Mouse (Mus musculus) embryonic facial prominence, embryonic 11.5 days (tissue): ENCODE measurements at regions not wholly inside any gene's neighbourhood (a gene's known extent, or its start where the extent isn't known, plus 50 kb on each side); places are given as distances from the start of the nearest gene placed in this dataset.

Source experiments
- ATAC-seq: fragments of 200-750 bp; cut with Nextera tagmentation; replicated peaks from 2 replicates; pipeline ENCODE4 v1.8.0; 2017; ENCODE audit warnings: low read depth; ENCODE audit not compliant: insufficient number of reproducible peaks, low FRiP score, low TSS enrichment
- DNase-seq: peaks from one replicate; pipeline ENCODE4 v3.0.0-alpha.2; 2015; ENCODE audit warnings: low spot score
- H3K27ac ChIP-seq: fragments of 300-500 bp; sonication (generic); replicated peaks from 2 replicates; pipeline ENCODE4 v1.5.1; 2014; ENCODE audit warnings: mild to moderate bottlenecking, low read depth, low read length, control low read depth
- H3K27me3 ChIP-seq: fragments of 300-500 bp; sonication (generic); 2 replicates; pipeline ENCODE4 v1.6.1; 2014; ENCODE audit warnings: mild to moderate bottlenecking, low read length, moderate library complexity, mixed read lengths; ENCODE audit not compliant: control insufficient read depth, insufficient read depth
- H3K36me3 ChIP-seq: fragments of 300-500 bp; sonication (generic); replicated peaks from 2 replicates; pipeline ENCODE4 v1.6.1; 2014; ENCODE audit warnings: low read depth, mild to moderate bottlenecking, low read length, moderate library complexity, mixed read lengths; ENCODE audit not compliant: control insufficient read depth, insufficient read depth
- H3K4me1 ChIP-seq: fragments of 300-500 bp; sonication (generic); 2 replicates; pipeline ENCODE4 v1.6.1; 2014; ENCODE audit warnings: low read length, mixed read lengths; ENCODE audit not compliant: control insufficient read depth, insufficient read depth
- H3K4me2 ChIP-seq: fragments of 300-500 bp; sonication (generic); 2 replicates; pipeline ENCODE4 v1.6.1; 2014; ENCODE audit warnings: low read depth, mild to moderate bottlenecking, control low read depth, low read length, moderate library complexity
- H3K4me3 ChIP-seq: fragments of 300-500 bp; sonication (generic); 2 replicates; pipeline ENCODE4 v1.5.1; 2014; ENCODE audit warnings: low read depth, low read length, control low read depth
- H3K9ac ChIP-seq: fragments of 300-500 bp; sonication (generic); replicated peaks from 2 replicates; pipeline ENCODE4 v1.6.1; 2014; ENCODE audit warnings: mild to moderate bottlenecking, control low read depth, low read length
- H3K9me3 ChIP-seq: fragments of 300-500 bp; sonication (generic); replicated peaks from 2 replicates; pipeline ENCODE4 v1.6.1; 2016; ENCODE audit warnings: mild to moderate bottlenecking, low read length, inconsistent platforms, mixed read lengths; ENCODE audit not compliant: control insufficient read depth
- WGBS: fragments of 180-500 bp; shearing (Covaris S2); extraction: QIAGEN DNeasy Blood & Tissue Kit; methylation state at CpG from one replicate; pipeline ENCODE4 v1.1.7; 2014; 5-methylcytosine and 5-hydroxymethylcytosine counted together

DNA sequence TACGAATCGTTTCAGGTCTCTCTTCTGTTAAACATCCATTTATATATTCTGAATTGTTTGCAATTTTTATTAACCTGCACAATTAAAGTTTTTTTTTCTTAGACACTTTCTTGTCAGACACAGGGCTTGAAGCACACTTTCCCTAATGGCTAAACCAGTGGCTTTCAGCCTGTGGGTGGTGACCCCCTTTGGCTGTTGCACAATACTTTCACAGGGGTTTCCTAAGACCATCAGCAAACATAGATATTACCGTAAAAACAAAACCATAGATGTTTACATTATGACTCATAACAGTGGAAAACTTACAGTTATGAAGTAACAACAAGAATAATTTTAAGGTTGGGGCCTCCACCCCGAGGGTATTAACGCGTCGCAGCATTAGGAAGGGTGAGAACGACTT lies 378.6 kb downstream of the Pmp22 start:
- Histone ChIP-seq H3K27ac (no peak overlapping the region), H3K27me3 (no peaks in the 10 kb centered on the region), H3K36me3 (no peaks in the 10 kb centered on the region), H3K4me1 (no peaks in the 10 kb centered on the region), H3K9ac (no peak overlapping the region), H3K9me3 (no peaks in the 10 kb centered on the region), H3K4me3 (no peak overlapping the region), H3K4me2 (no peak overlapping the region)
- 94% methylated on average over 8 of the region's 8 CpGs for whole genome bisulfite sequencing
- ATAC-seq (no peak), DNase-seq (no peak)

DNA sequence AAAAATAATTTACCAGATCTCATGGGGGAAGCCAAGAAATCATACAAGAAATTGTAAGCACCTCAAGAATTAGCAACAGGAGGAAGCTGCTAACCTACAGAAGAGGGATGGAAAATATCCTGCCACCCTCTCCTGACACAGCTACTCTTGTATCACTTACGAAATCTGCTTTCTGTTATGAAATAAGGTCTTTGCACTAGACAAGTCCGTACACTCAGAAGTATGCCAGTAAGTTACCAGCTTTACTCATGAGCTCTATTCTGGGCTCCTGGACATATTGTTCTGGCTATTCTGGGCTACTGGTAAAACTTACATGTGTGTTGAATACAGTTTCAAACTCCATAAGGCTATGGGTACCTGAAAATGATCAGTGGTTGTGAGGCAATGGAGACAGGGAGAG lies 379.9 kb downstream of the Pmp22 start:
- no peak for ATAC-seq
- no peak for DNase-seq

DNA sequence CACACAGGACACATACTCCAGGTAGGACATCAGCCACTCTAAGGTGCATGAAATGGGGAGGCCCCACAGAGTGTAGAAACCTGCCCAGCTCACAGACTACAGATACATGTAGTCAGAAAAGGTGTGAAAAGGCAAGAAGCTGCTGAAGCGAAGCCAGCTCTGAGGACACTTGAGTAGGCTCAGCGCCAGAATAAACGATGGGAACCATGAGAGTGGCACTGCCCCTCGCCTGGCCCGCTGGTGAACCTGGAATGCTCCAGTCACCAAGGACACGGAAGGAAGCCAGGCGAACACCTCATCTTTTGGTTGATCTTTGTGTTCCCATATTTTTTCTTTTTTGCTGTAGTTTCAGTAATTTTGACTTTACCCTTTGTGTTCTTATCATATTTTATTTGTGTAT lies 381.8 kb downstream of the Pmp22 start:
- 95% methylated on average over 7 of the region's 7 CpGs for WGBS
- Histone ChIP-seq H3K4me3 (no peak overlapping the region), H3K9me3 (no peaks in the 10 kb centered on the region), H3K9ac (no peak overlapping the region), H3K4me2 (no peak overlapping the region), H3K4me1 (no peaks in the 10 kb centered on the region), H3K27me3 (no peaks in the 10 kb centered on the region), H3K36me3 (no peaks in the 10 kb centered on the region), H3K27ac (no peak overlapping the region)
- DNase-seq = no peak
- ATAC-seq = no peak

More for the DNA sequence above, 379.9 kb downstream of the Pmp22 start:
- Histone ChIP-seq H3K36me3 (no peaks in the 10 kb centered on the region), H3K9ac (no peak overlapping the region), H3K4me2 (no peak overlapping the region), H3K27ac (no peak overlapping the region), H3K9me3 (no peaks in the 10 kb centered on the region), H3K4me1 (no peaks in the 10 kb centered on the region), H3K27me3 (no peaks in the 10 kb centered on the region), H3K4me3 (no peak overlapping the region)
- 89% methylated on average over 2 of the region's 2 CpGs for WGBS

DNA sequence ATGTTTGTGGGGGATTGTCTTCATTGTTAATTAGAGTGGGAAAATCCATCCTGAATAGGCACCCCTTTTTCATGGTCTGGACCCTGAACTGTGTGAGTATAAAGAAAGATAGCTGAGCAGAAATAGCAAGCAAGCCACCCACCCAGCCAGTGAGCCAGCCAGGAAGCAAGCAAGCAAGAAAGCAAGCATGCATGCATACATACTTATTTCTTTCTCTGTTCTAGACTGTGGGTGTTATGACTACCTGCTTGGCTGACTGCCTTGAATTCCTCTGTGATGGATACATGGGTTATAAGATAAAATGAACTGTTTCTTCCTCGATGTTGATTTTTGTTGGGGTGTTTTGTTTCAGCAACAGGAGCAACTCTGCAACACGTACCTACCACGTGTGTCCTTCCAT lies 385.8 kb downstream of the Pmp22 start:
- Histone ChIP-seq H3K27ac (no peak overlapping the region), H3K4me2 (no peak overlapping the region), H3K4me3 (no peak overlapping the region), H3K27me3 (no peaks in the 10 kb centered on the region), H3K9me3 (no peaks in the 10 kb centered on the region), H3K36me3 (no peaks in the 10 kb centered on the region), H3K4me1 (no peaks in the 10 kb centered on the region), H3K9ac (no peak overlapping the region)
- ATAC-seq (no peak), DNase-seq (no peak)
- 80% methylated on average over 3 of the region's 3 CpGs for WGBS

DNA sequence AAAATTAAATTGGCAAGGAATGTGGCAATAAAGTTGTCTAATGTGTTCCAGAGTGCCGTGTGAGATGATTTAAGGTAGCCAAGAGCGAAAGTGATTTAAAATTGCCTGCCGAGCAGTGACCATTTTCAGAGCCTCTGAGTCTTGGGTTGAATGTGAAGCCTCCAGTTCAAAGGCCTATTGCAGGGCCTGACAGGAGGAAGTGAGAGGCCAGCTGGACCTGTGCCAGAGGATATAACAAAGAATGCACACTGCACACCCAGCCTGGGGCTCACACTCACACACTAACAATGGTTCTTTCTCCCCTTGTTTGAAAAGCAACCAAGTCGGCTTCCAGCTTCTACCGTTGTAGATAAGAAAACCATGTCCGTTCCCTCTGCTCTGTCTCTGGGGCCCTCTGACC lies 390.1 kb downstream of the Pmp22 start:
- peak; percentile 39 for DNase-seq
- H3K4me3 ChIP-seq = no peak overlapping the region
- no peaks in the 10 kb centered on the region for H3K4me1 ChIP-seq
- H3K9me3 ChIP-seq = no peaks in the 10 kb centered on the region
- ATAC-seq = no peak
- no peak overlapping the region for H3K4me2 ChIP-seq
- no peaks in the 10 kb centered on the region for H3K27me3 ChIP-seq
- 47% methylated on average over 6 of the region's 6 CpGs for WGBS
- no peak overlapping the region for H3K27ac ChIP-seq
- H3K36me3 ChIP-seq = no peaks in the 10 kb centered on the region
- H3K9ac ChIP-seq = no peak overlapping the region

DNA sequence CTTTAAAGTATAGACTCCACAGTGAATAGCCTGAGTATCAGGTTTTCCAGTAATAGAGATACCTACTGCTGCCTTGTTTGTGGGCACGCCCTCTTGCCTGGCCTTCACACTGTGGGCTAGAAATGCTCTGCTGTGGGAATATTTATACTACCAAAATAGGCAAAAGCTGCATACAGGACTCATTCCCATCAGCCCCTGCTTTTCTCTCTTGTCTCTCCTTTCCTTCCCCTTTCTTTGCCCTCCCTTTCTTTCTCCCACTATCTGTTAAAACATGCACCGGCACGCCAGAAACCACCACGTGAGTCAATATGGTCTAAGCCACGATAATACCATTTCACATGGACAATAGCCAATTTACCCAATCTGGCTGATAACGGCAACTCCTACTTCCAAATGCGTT lies 395.5 kb downstream of the Pmp22 start:
- H3K27me3 ChIP-seq = no peaks in the 10 kb centered on the region
- no peak overlapping the region for H3K9ac ChIP-seq
- ATAC-seq (no peak), DNase-seq (no peak)
- H3K4me2 ChIP-seq = no peak overlapping the region
- H3K9me3 ChIP-seq = no peaks in the 10 kb centered on the region
- no peak overlapping the region for H3K27ac ChIP-seq
- no peaks in the 10 kb centered on the region for H3K36me3 ChIP-seq
- WGBS = 82% methylated on average over 7 of the region's 7 CpGs
- H3K4me3 ChIP-seq = no peak overlapping the region
- no peaks in the 10 kb centered on the region for H3K4me1 ChIP-seq

DNA sequence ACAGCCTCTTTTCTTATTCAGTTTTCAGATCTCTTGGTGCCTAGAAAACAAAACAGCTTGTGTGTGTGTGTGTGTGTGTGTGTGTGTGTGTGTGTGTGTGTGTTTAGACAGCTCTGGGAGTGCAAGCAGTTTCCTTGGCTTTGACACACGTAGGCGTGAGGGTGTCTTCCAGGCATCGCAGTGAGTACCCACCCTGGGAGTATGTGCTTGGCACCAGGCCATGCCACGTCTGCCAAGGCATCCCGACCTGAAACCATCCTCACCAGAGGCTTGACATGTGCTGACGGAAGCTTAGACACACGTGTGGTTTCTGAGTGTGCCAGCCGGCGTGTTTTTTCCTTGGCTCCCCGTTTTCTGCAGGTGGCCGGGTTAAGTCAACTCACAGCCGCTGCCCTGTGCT lies 396.6 kb downstream of the Pmp22 start:
- H3K4me3 ChIP-seq = no peak overlapping the region
- no peak overlapping the region for H3K4me2 ChIP-seq
- no peak overlapping the region for H3K9ac ChIP-seq
- DNase-seq (no peak), ATAC-seq (no peak)
- no peaks in the 10 kb centered on the region for H3K27me3 ChIP-seq
- no peaks in the 10 kb centered on the region for H3K4me1 ChIP-seq
- H3K27ac ChIP-seq = no peak overlapping the region
- no peaks in the 10 kb centered on the region for H3K9me3 ChIP-seq
- 78% methylated on average over 12 of the region's 12 CpGs for WGBS
- no peaks in the 10 kb centered on the region for H3K36me3 ChIP-seq

DNA sequence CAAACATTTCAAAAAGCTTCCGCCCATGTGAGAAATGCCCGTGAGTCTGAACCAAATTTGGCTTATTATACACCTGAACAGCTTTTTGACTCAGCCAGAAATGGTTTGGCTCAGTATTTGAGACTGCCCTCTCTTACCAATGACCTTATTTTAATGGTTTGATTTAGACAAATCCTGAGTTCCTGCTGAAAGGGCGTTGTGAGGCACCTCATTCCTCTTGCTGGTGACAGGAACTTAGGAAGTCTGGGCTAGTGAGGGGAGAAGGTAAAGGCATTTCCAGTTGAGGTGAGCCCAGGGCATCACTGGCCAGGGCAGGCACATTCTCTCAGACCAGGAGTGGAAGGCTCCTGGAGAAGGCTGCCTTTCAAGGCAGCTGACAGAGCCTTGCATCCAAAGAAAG lies 396.1 kb downstream of the Hs3st3b1 start:
- Histone ChIP-seq H3K4me1 (no peaks in the 10 kb centered on the region), H3K36me3 (no peaks in the 10 kb centered on the region), H3K27ac (no peak overlapping the region), H3K9ac (no peak overlapping the region), H3K27me3 (no peaks in the 10 kb centered on the region), H3K4me2 (no peak overlapping the region), H3K4me3 (no peak overlapping the region), H3K9me3 (no peaks in the 10 kb centered on the region)
- 60% methylated on average over 3 of the region's 3 CpGs for WGBS
- DNase-seq (no peak), ATAC-seq (no peak)

DNA sequence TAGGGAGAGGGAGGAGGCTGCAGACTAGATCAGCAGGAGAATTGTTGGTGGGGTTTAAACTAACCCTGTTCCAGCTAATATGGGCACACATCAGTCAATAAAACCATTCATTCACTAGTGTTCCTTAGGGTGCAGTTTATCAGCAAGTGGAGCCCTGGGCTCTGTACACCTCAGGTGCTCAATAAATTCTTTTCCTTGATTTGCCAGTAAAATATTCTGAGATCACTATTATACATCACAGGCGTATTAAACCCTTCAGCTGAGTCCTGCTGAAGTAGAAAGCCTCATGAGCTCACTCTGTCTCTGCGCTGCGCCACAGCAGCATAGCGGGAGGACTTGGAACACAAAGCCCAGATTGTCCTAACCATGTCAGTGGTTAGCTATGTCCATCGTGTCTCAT lies 389.3 kb downstream of the Hs3st3b1 start:
- DNase-seq (no peak), ATAC-seq (no peak)
- Histone ChIP-seq H3K36me3 (no peaks in the 10 kb centered on the region), H3K4me1 (no peaks in the 10 kb centered on the region), H3K4me3 (no peak overlapping the region), H3K9me3 (no peaks in the 10 kb centered on the region), H3K27me3 (no peaks in the 10 kb centered on the region), H3K4me2 (no peak overlapping the region), H3K9ac (no peak overlapping the region), H3K27ac (no peak overlapping the region)
- WGBS = 88% methylated on average over 5 of the region's 5 CpGs
